Comparison of ENCODE assay signal across 8 mouse cellular contexts in the genomic region with DNA sequence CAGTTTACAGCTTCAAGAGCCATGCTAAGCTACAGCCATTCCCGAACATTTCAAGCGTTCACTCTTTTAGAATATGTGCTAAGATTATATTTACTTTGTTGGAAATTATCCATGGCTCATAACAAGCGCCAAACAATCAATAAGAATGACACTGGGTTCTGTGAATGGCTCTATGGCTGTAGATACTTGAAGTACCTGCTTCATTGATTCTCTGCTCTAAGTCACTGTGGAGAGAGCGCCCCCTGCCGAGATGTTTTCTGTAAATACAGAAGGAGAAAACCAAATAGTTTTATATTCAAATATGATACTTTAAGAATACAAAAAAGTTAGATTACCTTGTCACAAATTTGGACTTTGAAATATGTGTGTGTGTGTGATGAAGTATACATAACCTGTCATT.
DNase-seq lines count a peak whose midpoint lies in the region; ATAC-seq and TF ChIP-seq lines count a peak whose summit lies in the region.

No protein-coding gene starts in this region.

- TF ChIP-seq CTCF in gastrocnemius, adult 2 months (IDR thresholded peaks at IDR 0.05) = peak; percentile 41

- no peak for ATAC-seq in monocyte, adult 5-6 weeks (replicated peaks; ENCODE audit: insufficient number of reproducible peaks, low FRiP score, low TSS enrichment, poor library complexity, severe bottlenecking)

- no peak overlapping the region for H3K4me3 ChIP-seq in gastrocnemius, adult 2 months

- peak; percentile 19 for DNase-seq in gastrocnemius, adult 2 months
- no peak for DNase-seq in gastrocnemius, postnatal 25 days
- DNase-seq in ovary, postnatal 14 days (ENCODE audit: low spot score) = peak; percentile 17
- no peak for DNase-seq in ovary, postnatal 10 days (ENCODE audit: low spot score)
- DNase-seq in cerebellum, adult 9-11 months = peak; percentile 27
- DNase-seq in kidney, postnatal 14 days = peak; percentile 23
- peak; percentile 32 for DNase-seq in lung, postnatal 36 days

- no peak overlapping the region for H3K27ac ChIP-seq in gastrocnemius, adult 2 months

- intact Hi-C loops in gastrocnemius, adult 2 months (cut with DNase I) = no loop called here

Comparison
In these comparisons a context has a peak if more than half of its experiments do, and no peak if none do; other contexts are left out.
1. DNase-seq: peak in gastrocnemius, adult 2 months (single experiment), ovary, postnatal 14 days (single experiment), cerebellum, adult 9-11 months (single experiment), kidney, postnatal 14 days (single experiment) and lung, postnatal 36 days (single experiment); none in gastrocnemius, postnatal 25 days (single experiment) and ovary, postnatal 10 days (single experiment).